Mouse (Mus musculus): ENCODE measurements around the gene Trim27. TPM values are rescaled to one million over a fixed set of nuclear protein-coding genes. Genes with fewer than 3 reads are reported as not detected.

Gene Trim27
- polyA plus RNA-seq, 1 experiment from 2014 or later, result 132 TPM

DNA sequence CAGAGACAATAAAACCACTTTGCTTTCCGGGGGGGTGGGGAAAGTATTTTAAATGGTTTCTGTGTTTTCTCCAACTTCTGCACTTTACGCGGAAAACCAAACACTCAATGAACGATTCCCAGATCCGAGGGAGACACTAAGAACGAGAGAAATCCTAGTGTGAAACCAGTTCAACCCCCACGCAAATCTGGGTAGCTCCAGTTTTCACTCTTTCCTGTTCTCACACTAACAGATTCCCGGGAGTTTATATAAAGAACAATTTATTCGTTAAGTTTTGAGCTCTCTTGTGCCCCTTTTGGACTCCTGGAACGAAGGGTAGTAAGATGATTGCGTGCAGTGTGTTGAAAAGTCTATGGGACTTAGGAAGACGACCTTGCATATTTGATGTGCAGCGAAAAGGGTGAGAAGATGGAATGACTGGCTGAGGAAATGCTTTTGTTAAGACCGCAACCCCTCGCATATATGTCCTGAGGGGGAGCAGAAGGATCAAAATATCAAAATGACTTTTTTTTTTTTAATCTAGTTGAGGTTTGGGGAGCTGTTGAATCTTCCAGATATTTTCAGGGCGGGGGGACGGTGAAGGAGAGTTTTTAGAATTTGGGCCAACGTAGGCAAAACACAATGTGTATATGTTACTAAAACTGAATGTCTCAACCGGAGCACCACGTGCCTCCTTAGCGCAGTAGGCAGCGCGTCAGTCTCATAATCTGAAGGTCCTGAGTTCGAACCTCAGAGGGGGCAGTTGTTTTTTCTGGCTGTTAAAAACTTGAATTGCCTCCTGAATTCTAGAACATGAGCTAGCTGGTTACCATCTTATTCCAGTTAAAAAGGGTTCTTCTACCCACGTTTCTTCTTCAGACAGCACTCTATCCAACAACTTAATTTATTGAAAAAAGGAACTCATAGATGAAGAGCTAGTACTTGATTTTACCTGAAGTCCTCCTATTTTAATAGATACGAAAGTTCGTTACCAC is 12.0 kb upstream of the Trim27 start:
- Histone ChIP-seq H3K9me3 (replicated peaks) (no peaks in the 10 kb centered on the region), H3K9ac (peak overlapping the region; percentile 59), H3K27me3 (replicated peaks) (peaks cover 9% of the 10 kb centered on the region; the same call in 1 of the 2 replicates), H3K27ac (no peak overlapping the region), H3K4me2 (peak overlapping the region; percentile 93), H3K36me3 (no peaks in the 10 kb centered on the region), H3K4me3 (peak overlapping the region; percentile 72), H3K4me1 (peaks cover 30% of the 10 kb centered on the region)
- ATAC-seq, result peak; percentile 25; the same call in 1 of the 2 replicates
- WGBS (ENCODE audit: insufficient replicate concordance), result 1% methylated on average over 27 of the region's 27 CpGs

DNA sequence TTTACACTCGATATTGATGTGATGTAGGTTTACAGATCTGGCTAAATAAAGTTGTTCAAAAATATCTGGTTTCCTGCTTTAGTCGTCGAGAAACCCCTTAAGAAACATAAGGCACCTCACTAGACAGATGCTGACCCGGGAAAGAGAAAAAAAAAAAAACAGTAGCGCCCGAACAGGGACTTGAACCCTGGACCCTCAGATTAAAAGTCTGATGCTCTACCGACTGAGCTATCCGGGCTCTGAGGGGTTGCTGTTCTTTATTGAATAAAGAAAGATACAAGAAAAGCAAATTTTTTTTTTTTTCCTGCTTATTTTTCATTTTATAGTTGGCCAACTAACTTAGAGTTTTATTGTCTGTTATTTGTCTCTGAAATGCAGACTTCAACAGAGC is 11.3 kb upstream of the Trim27 start:
- Histone ChIP-seq H3K4me3 (peak overlapping the region; percentile 72), H3K36me3 (no peaks in the 10 kb centered on the region), H3K9me3 (replicated peaks) (no peaks in the 10 kb centered on the region), H3K27ac (peak overlapping the region; percentile 77), H3K9ac (peak overlapping the region; percentile 68), H3K27me3 (replicated peaks) (peaks cover 9% of the 10 kb centered on the region; the same call in 1 of the 2 replicates), H3K4me2 (peak overlapping the region; percentile 93), H3K4me1 (peaks cover 35% of the 10 kb centered on the region)
- under 1% methylated on average over 8 of the region's 8 CpGs for WGBS (ENCODE audit: insufficient replicate concordance)
- ATAC-seq, result peak; percentile 28; the same call in 1 of the 2 replicates

- under 1% methylated on average over 16 of the region's 16 CpGs for WGBS (ENCODE audit: insufficient replicate concordance)
- H3K4me3 ChIP-seq, result peak overlapping the region; percentile 72
- H3K9ac ChIP-seq, result peak overlapping the region; percentile 68
- ATAC-seq, result peak; percentile 17; the same call in 1 of the 2 replicates
- H3K4me1 ChIP-seq, result peaks cover 41% of the 10 kb centered on the region
- peak overlapping the region; percentile 93 for H3K4me2 ChIP-seq
- H3K27me3 ChIP-seq (replicated peaks), result peaks cover 9% of the 10 kb centered on the region; the same call in 1 of the 2 replicates
- H3K36me3 ChIP-seq, result no peaks in the 10 kb centered on the region
- H3K27ac ChIP-seq, result peak overlapping the region; percentile 77
- no peaks in the 10 kb centered on the region for H3K9me3 ChIP-seq (replicated peaks)
These were observed 10.8 kb upstream of the Trim27 start for GRCm38 (mm10) chr13:21168371-21169011.

GRCm38 (mm10) chr13:21169121-21169656 is 10.1 kb upstream of the Trim27 start:
- 4% methylated on average over 14 of the region's 14 CpGs for WGBS (ENCODE audit: insufficient replicate concordance)
- Histone ChIP-seq H3K27ac (peak overlapping the region; percentile 77), H3K4me3 (peak overlapping the region; percentile 72), H3K36me3 (no peaks in the 10 kb centered on the region), H3K27me3 (replicated peaks) (peaks cover 4% of the 10 kb centered on the region; the same call in 1 of the 2 replicates), H3K4me2 (peak overlapping the region; percentile 93), H3K9ac (peak overlapping the region; percentile 68), H3K4me1 (peaks cover 44% of the 10 kb centered on the region), H3K9me3 (replicated peaks) (no peaks in the 10 kb centered on the region)
- no peak for ATAC-seq

GRCm38 (mm10) chr13:21169657-21170430 is 9.4 kb upstream of the Trim27 start:
- Histone ChIP-seq H3K4me2 (peak overlapping the region; percentile 93), H3K4me1 (peaks cover 43% of the 10 kb centered on the region), H3K27ac (peak overlapping the region; percentile 71), H3K4me3 (peak overlapping the region; percentile 72), H3K27me3 (replicated peaks) (peaks cover 7% of the 10 kb centered on the region; the same call in 1 of the 2 replicates), H3K36me3 (no peaks in the 10 kb centered on the region), H3K9ac (peak overlapping the region; percentile 52), H3K9me3 (replicated peaks) (no peaks in the 10 kb centered on the region)
- under 1% methylated on average over 39 of the region's 39 CpGs for WGBS (ENCODE audit: insufficient replicate concordance)
- ATAC-seq, result peak; percentile 76

DNA sequence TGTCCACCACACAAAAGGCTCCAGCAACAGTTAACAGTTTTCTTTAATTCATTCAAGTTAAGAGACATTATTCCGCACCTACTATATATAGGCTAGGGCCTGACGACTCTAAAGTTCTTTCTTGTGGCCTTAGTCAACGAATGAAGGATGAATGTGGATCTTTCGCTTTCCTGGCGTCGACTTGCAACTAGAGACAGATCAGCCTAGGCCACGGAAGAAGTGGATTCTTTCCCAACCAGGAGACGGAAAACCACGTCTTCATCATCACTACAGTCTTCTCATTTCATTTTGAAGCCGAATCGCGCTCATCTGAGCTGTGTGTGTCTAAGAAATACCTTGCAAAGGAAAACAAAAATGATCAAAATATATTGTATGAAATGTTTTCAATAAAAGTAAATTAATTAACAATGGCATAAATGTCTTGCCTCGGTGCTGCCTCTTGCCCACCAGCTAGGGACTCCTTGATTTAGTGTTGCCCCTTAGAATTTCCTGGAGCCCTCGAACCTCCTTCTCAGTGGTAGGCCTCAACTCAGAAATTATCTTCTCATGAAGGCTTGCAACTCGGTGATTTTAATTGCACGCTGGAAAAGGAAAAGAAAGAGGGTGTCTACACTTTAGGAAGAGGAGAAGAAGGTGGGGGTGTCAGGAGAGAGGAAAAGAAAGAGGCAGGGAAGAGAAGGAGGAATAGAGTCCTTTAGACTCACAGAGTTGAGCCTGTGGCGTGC is 8.7 kb upstream of the Trim27 start:
- peak overlapping the region; percentile 72 for H3K4me3 ChIP-seq
- peak overlapping the region; percentile 93 for H3K4me2 ChIP-seq
- H3K4me1 ChIP-seq, result peaks cover 43% of the 10 kb centered on the region
- ATAC-seq, result no peak
- WGBS (ENCODE audit: insufficient replicate concordance), result 49% methylated on average over 17 of the region's 17 CpGs
- no peaks in the 10 kb centered on the region for H3K36me3 ChIP-seq
- H3K27me3 ChIP-seq (replicated peaks), result peaks cover 4% of the 10 kb centered on the region; the same call in 1 of the 2 replicates
- peak overlapping the region; percentile 13; the same call in 1 of the 2 replicates for H3K27ac ChIP-seq
- H3K9ac ChIP-seq, result peak overlapping the region; percentile 64; the same call in 1 of the 2 replicates
- H3K9me3 ChIP-seq (replicated peaks), result no peaks in the 10 kb centered on the region

- Histone ChIP-seq H3K4me1 (peaks cover 43% of the 10 kb centered on the region), H3K4me3 (peak overlapping the region; percentile 64), H3K36me3 (no peaks in the 10 kb centered on the region), H3K9me3 (replicated peaks) (no peaks in the 10 kb centered on the region), H3K4me2 (peak overlapping the region; percentile 93), H3K27ac (no peak overlapping the region; the same call in 1 of the 2 replicates), H3K9ac (peak overlapping the region; percentile 64), H3K27me3 (replicated peaks) (peaks cover 3% of the 10 kb centered on the region; the same call in 1 of the 2 replicates)
- no peak for ATAC-seq
- WGBS (ENCODE audit: insufficient replicate concordance), result 19% methylated on average over 15 of the region's 15 CpGs
These were observed 8.1 kb upstream of the Trim27 start for GRCm38 (mm10) chr13:21171156-21171530.

- WGBS (ENCODE audit: insufficient replicate concordance), result under 1% methylated on average over 12 of the region's 12 CpGs
- Histone ChIP-seq H3K36me3 (no peaks in the 10 kb centered on the region), H3K27me3 (replicated peaks) (peaks cover 3% of the 10 kb centered on the region; the same call in 1 of the 2 replicates), H3K4me2 (peak overlapping the region; percentile 93), H3K9ac (peak overlapping the region; percentile 64), H3K4me1 (peaks cover 42% of the 10 kb centered on the region), H3K27ac (peak overlapping the region; percentile 18; the same call in 1 of the 2 replicates), H3K9me3 (replicated peaks) (no peaks in the 10 kb centered on the region), H3K4me3 (peak overlapping the region; percentile 64)
- ATAC-seq, result no peak
These were observed 7.6 kb upstream of the Trim27 start for GRCm38 (mm10) chr13:21171600-21172150.

DNA sequence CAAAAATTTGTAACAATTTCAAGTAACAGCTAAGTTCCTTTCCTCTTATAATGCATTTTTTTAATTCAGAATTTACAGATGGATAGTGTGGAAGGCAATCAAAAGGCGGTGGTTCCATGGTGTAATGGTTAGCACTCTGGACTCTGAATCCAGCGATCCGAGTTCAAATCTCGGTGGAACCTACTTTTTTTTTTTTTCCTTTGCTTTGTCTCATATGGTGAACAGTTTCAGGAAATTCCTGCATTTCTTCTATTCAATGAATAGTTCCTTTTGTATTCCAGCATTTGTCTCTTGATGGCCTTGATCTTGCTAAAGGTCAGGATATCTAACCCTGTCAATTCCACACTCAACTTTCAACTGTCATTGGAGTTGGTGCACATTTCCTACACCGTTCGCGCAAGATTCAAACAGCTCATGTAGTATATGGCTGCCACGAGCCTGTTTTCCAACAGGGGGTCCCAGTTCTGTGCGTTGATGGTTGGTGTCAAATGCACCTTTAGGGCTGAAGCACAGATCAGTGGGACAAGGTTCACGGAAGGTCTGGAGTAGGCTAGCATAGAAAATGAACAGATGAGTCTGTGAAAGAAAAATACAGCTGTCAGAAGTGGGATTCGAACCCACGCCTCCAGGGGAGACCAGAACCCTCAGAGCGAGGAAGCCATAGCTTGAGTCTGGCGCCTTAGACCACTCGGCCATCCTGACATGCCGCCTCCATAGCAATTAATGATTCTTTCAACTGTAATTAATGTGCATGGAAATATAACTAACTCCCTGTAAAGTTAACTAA is 6.8 kb upstream of the Trim27 start:
- H3K36me3 ChIP-seq, result no peaks in the 10 kb centered on the region
- H3K4me3 ChIP-seq, result peak overlapping the region; percentile 64
- H3K9me3 ChIP-seq (replicated peaks), result no peaks in the 10 kb centered on the region
- peaks cover 3% of the 10 kb centered on the region; the same call in 1 of the 2 replicates for H3K27me3 ChIP-seq (replicated peaks)
- under 1% methylated on average over 16 of the region's 16 CpGs for WGBS (ENCODE audit: insufficient replicate concordance)
- H3K4me2 ChIP-seq, result peak overlapping the region; percentile 93
- peak overlapping the region; percentile 59 for H3K9ac ChIP-seq
- peak; percentile 76 for ATAC-seq
- peaks cover 35% of the 10 kb centered on the region for H3K4me1 ChIP-seq
- no peak overlapping the region for H3K27ac ChIP-seq

GRCm38 (mm10) chr13:21173072-21173471 is 6.2 kb upstream of the Trim27 start:
- H3K9me3 ChIP-seq (replicated peaks), result no peaks in the 10 kb centered on the region
- peaks cover 3% of the 10 kb centered on the region; the same call in 1 of the 2 replicates for H3K27me3 ChIP-seq (replicated peaks)
- peak overlapping the region; percentile 64 for H3K4me3 ChIP-seq
- ATAC-seq, result no peak
- H3K4me1 ChIP-seq, result peaks cover 41% of the 10 kb centered on the region
- H3K36me3 ChIP-seq, result no peaks in the 10 kb centered on the region
- peak overlapping the region; percentile 53; the same call in 1 of the 2 replicates for H3K27ac ChIP-seq
- H3K4me2 ChIP-seq, result peak overlapping the region; percentile 93
- H3K9ac ChIP-seq, result peak overlapping the region; percentile 68
- WGBS (ENCODE audit: insufficient replicate concordance), result under 1% methylated on average over 11 of the region's 11 CpGs

All from liver, embryonic 12.5 days (tissue).